Mouse (Mus musculus) left cerebral cortex, postnatal 10 days (tissue): ENCODE measurements around the gene Cbln3. TPM values are rescaled to one million over a fixed set of nuclear protein-coding genes. Genes with fewer than 3 reads are reported as not detected.
A peak's percentile ranks its signal among the peaks of the same experiment; 100 is the strongest.

Experiments used
- DNase-seq, 2 experiments: peaks; one replicate each; pipeline ENCODE4 v3.0.0; 2021 to 2022; ENCODE audit warnings: low spot score in 2 of 2, mixed read lengths in 1 of 2; ENCODE audit errors: extremely low spot score in 1 of 2
- intact Hi-C: fragments of 180-260 bp; cut with DNase I; formaldehyde crosslinking; loops from one replicate; pipeline ENCODE4 v1.15.1; 2025
- total RNA-seq, 2 experiments: library from RNA; stranded (reverse); gene quantifications; 2 replicates each; pipeline ENCODE4 v1.2.3; 2021

Gene Cbln3
- total RNA-seq = under 1 TPM; 0.28 to 0.65 TPM

DNA sequence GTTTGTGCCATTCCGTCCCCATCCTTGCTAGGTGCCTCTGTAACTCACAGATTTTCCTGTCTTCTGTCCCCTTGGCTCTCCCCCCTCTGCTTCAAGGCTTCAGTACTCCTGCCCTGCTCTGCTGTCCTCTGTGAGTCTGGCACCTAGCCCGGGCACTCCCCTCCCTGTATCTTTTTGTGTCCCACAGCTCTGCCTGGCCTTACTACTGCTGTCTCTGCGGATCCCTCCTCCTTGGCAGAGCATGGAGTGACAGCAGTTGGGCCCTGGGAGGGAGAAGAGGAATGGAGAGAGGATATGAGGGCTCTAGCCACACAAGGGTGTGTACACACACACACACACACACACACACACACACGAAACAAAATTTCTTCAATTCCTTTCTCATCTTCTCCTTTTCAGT is at the start of gene Cbln3:
Gene Cbln3, minus strand, starts transcription at position 227 of the 400 bp plus-strand sequence.
- intact Hi-C loops = no loop called here
- DNase-seq = peak in 1 of 2 experiments; percentile 79

DNA sequence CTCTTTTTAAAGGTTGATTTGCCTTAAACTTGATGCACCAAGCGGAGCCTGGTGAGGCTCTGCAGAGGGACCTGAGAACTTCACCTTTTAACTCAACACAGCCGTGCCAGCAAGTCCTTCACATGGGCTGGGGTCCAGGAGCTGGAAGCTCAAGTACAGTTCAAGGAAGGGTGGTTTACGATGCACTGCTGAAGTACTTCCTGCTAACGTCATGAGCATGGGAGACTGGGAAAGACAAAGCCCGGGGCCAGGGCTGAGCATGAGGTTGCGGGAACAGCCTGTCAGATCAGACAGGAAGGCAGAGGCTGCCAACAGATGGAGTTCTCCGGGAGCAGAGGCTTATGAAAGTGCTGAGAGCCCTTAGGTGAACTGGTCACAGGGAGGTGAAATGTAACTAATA is 49.4 kb upstream of the Cbln3 start:
- intact Hi-C loops = no loop called here
- peak in 1 of 2 experiments; percentile 64 for DNase-seq

GRCm38 (mm10) chr14:55929263-55929997 is 45.2 kb upstream of the Cbln3 start:
- intact Hi-C loops = no loop called here
- no peak for DNase-seq

DNA sequence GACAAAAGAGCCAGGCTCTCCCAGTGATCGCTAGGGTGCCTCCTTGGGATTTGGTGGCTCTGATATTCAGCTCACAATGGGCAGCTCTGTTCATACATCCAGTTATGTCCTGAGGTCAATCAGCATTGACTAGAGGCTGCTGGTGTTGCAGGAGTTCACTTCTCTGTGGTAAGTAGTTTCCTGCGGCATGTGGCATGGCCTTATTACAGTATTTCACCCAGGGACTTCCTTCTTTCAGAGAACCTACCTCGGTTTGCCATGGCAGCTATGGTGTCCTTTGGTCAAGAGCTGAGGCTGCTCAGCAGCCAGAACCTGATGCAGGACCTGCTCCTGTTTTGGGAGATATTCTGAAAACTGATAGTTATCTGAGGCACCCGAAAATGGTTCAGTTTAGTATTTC is 42.7 kb upstream of the Cbln3 start:
- intact Hi-C loops = no loop called here
- DNase-seq = no peak

- no peak for DNase-seq
- intact Hi-C loops = no loop called here
Measured at GRCm38 (mm10) chr14:55922475-55923232, 38.5 kb upstream of the Cbln3 start.

- DNase-seq = peak; percentile 75 to 80
- intact Hi-C loops = loop anchor here (5.0 to 10.0 kb wide), 4 partner anchors 46 to 234 kb away; partner anchors contain the start of genes Adcy4, Ltb4r2 and Tinf2
Measured at GRCm38 (mm10) chr14:55918240-55919082, 34.3 kb upstream of the Cbln3 start.

- intact Hi-C loops = loop anchor here (10.0 kb wide), 1 partner anchor 229 kb away; the partner anchor contains the start of gene Tinf2
- no peak for DNase-seq
Measured at GRCm38 (mm10) chr14:55913406-55913805, 29.2 kb upstream of the Cbln3 start.

GRCm38 (mm10) chr14:55905518-55905917 is 21.3 kb upstream of the Cbln3 start:
- DNase-seq = no peak
- intact Hi-C loops = no loop called here

- intact Hi-C loops = no loop called here
- DNase-seq = no peak
Measured at GRCm38 (mm10) chr14:55900414-55900755, 16.2 kb upstream of the Cbln3 start.

- peak; percentile 88 to 93 for DNase-seq
- intact Hi-C loops = no loop called here
Measured at GRCm38 (mm10) chr14:55899701-55900413, 15.7 kb upstream of the Cbln3 start, which contains the start of gene Sdr39u1. Gene Sdr39u1, minus strand, starts transcription at chr14:55900293.

GRCm38 (mm10) chr14:55898947-55899346 is 14.8 kb upstream of the Cbln3 start:
- DNase-seq = no peak
- intact Hi-C loops = no loop called here

- DNase-seq = no peak
- intact Hi-C loops = no loop called here
Measured at GRCm38 (mm10) chr14:55897671-55898070, 13.5 kb upstream of the Cbln3 start.

- no peak for DNase-seq
- intact Hi-C loops = no loop called here
Measured at GRCm38 (mm10) chr14:55886571-55887382, 2.6 kb upstream of the Cbln3 start.

- DNase-seq = peak in 1 of 2 experiments; percentile 72
- intact Hi-C loops = no loop called here
Measured at GRCm38 (mm10) chr14:55885791-55886271, 1.6 kb upstream of the Cbln3 start.

- intact Hi-C loops = no loop called here
- no peak for DNase-seq
Measured at GRCm38 (mm10) chr14:55885114-55885790, 1.1 kb upstream of the Cbln3 start.

- intact Hi-C loops = no loop called here
- DNase-seq = peak; percentile 67 to 95
Measured at GRCm38 (mm10) chr14:55884713-55885113, 521 bp upstream of the Cbln3 start, which contains the start of gene Khnyn. Gene Khnyn, plus strand, starts transcription at chr14:55884947.

GRCm38 (mm10) chr14:55883663-55884062 is 529 bp downstream of the Cbln3 start:
- DNase-seq = no peak
- intact Hi-C loops = no loop called here
